Mouse (Mus musculus) granulocyte monocyte progenitor cell, adult 5-6 weeks (primary cell): ENCODE results near the gene Prr3. TPM values are rescaled to one million over a fixed set of nuclear protein-coding genes. Genes with fewer than 3 reads are reported as not detected.
"Not testable (repeated sequence)": the region's sequence is repeated elsewhere in the genome, so short reads cannot be mapped to it uniquely, and the experiment has no call there.

Source experiments
- ATAC-seq: replicated peaks from 2 replicates; pipeline ENCODE4 v1.8.0; 2016; ENCODE audit warnings: mild to moderate bottlenecking, moderate TSS enrichment, inconsistent platforms; ENCODE audit not compliant: poor library complexity, severe bottlenecking
- total RNA-seq, 2 experiments: library from RNA; stranded (forward) in 1 of 2; stranded (reverse) in 1 of 2; fragments of 200-712, 200-1000 nt in 1 of 2; fragments of >200 nt in 1 of 2; fragmentation: Nextera tagmentation in 1 of 2; gene quantifications; 2 replicates each; pipeline ENCODE4 v1.2.3; 2014 to 2017

Prr3 gene
- total RNA-seq (2014; fragmentation: Nextera tagmentation): 38.2 and 59.1 TPM in 2 replicates
- 15.0 and 16.4 TPM in 2 replicates for total RNA-seq (2017)

GRCm38 (mm10) chr17:35979401-35980362, at the start of gene Prr3, which contains the start of gene Gnl1:
TSS of gene Prr3 (minus strand) at chr17:35980236.
TSS of gene Gnl1 (plus strand) at chr17:35979851.
- peak; percentile 79 for ATAC-seq

- ATAC-seq: no peak
Measured at GRCm38 (mm10) chr17:36028879-36029619, 49.0 kb upstream of the Prr3 start.

GRCm38 (mm10) chr17:36027663-36028062, 47.6 kb upstream of the Prr3 start:
- no peak for ATAC-seq

GRCm38 (mm10) chr17:36025901-36026300, 45.9 kb upstream of the Prr3 start:
- ATAC-seq: no peak

GRCm38 (mm10) chr17:36025197-36025596, 45.2 kb upstream of the Prr3 start:
- no peak for ATAC-seq

GRCm38 (mm10) chr17:36023710-36024654, 43.9 kb upstream of the Prr3 start:
- ATAC-seq: peak; percentile 81

GRCm38 (mm10) chr17:36022922-36023321, 42.9 kb upstream of the Prr3 start:
- no peak for ATAC-seq

GRCm38 (mm10) chr17:36022098-36022497, 42.1 kb upstream of the Prr3 start:
- no peak for ATAC-seq

GRCm38 (mm10) chr17:36021309-36021708, 41.3 kb upstream of the Prr3 start:
- no peak for ATAC-seq

GRCm38 (mm10) chr17:36020191-36021073, 40.4 kb upstream of the Prr3 start, which contains the start of gene H2-T24:
TSS of gene H2-T24 (minus strand) at chr17:36020560.
- peak; percentile 78 for ATAC-seq

- ATAC-seq: no peak
Measured at GRCm38 (mm10) chr17:36019519-36019918, 39.5 kb upstream of the Prr3 start.

GRCm38 (mm10) chr17:36018979-36019378, 38.9 kb upstream of the Prr3 start:
- ATAC-seq: no peak

- ATAC-seq: no peak
Measured at GRCm38 (mm10) chr17:36017046-36017445, 37.0 kb upstream of the Prr3 start.

GRCm38 (mm10) chr17:36014977-36015376, 34.9 kb upstream of the Prr3 start:
- no peak for ATAC-seq

GRCm38 (mm10) chr17:36004409-36004808, 24.4 kb upstream of the Prr3 start:
- not testable (repeated sequence) for ATAC-seq

- ATAC-seq: no peak
Measured at GRCm38 (mm10) chr17:36003331-36003730, 23.3 kb upstream of the Prr3 start.

GRCm38 (mm10) chr17:36001966-36002365, 21.9 kb upstream of the Prr3 start:
- 0 out of 2 replicates have a peak, but pooled peaks have one; percentile 6 for ATAC-seq

- ATAC-seq: no peak
Measured at GRCm38 (mm10) chr17:36001121-36001897, 21.3 kb upstream of the Prr3 start.
